Mouse (Mus musculus) stomach, postnatal 0 days (tissue): ENCODE results near the gene Srrt.

Experiments used
- CTCF ChIP-seq: IDR thresholded peaks from 2 replicates; pipeline ENCODE4 v1.5.1; 2016; ENCODE audit warnings: antibody characterized with exemption, low read depth, mild to moderate bottlenecking, moderate library complexity
- EP300 ChIP-seq: optimal IDR thresholded peaks from 2 replicates; pipeline ENCODE3; 2016; ENCODE audit warnings: antibody characterized with exemption

- TF ChIP-seq EP300 = no peak
- peak; percentile 20 for TF ChIP-seq CTCF
These were observed 14.2 kb downstream of the Srrt start for GRCm38 (mm10) chr5:137293282-137293681.
